Mouse (Mus musculus) urinary bladder, postnatal 4 days (tissue): ENCODE data around the gene Rnf19b.

Source experiments
- DNase-seq, 2 experiments: peaks; one replicate each; pipeline ENCODE4 v3.0.0; 2021 to 2022; ENCODE audit warnings: low spot score in 2 of 2

The Rnf19b gene

GRCm38 (mm10) chr4:129117720-129118510 lies 59.8 kb downstream of the Rnf19b start:
- DNase-seq, result no peak

- DNase-seq, result no peak
These were observed 61.6 kb downstream of the Rnf19b start for GRCm38 (mm10) chr4:129119708-129120107.

DNA sequence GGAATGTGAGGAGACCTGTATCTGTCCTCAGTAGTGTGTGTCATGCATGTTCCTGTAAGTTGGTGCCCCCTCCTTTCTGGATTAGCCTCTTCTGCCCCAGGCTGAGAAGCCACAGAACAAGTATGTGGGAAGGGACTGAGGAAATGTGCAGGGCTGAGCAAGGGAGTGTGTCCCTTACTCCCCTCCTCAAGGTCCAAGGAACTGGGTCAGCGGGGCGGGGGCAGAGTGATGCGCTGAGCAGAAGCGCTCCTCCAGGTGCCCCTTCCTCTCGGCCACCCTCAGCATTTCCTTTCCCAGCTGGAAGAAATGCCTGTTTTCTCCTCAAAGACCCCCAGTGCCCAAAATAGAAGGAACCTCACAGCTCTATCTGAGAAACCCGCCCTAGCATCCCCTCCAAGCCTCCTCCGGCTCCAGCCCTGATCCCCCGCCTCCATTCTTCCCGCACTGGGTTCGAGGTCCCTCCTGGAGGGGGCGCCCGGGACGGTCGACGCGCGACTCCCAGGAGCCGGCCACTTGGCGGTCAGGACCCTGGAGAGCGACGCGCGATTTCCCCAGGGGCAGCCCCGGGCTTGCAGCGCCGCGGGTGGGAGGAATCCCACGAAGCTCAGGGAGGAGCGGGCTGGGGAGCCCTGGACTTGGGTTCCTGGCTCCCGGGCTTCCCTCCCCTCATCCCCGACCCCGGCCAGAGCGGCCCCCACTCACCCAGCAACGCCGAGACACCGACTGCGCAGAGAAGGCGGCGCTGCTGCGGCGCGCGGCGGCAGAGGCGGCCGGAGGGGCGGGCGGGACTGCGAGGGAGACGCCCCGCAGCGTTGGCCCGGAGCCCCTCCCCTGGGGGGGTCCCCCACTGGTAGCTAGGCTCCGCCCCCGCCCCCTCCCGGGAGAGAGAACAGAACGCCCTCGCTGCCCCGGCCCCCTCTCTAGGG lies 62.7 kb downstream of the Rnf19b start:
- DNase-seq, result peak; percentile 62 to 82

DNA sequence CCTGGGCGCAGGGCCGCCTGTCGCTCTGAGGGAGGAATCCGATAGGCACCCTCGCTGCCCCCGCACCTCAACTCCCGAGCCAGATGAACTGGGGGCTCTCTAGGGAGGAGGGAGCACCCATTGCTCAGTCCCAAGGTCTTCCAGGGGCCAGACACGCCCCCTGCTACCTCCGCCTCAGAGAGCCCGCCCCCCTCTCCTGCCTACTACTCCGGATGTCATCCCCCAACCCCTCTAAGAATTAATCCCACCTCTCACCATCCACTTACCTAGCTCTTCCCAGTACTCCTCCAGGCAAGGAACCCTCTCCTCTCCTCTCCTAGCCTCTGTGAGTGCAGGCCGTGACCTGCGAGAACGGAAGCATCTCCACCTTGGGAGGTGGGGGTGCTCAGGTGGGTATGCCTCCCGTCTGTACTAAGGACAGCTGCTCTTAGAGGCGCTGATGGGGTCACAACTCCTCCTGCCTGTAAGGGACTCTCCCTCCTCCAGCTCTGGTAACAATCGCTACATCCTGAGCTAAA lies 63.6 kb downstream of the Rnf19b start, which contains the start of gene Hpca:
Hpca (minus strand) TSS at position 468 of the 518 bp plus-strand sequence.
- DNase-seq, result no peak

- no peak for DNase-seq
These were observed 64.0 kb downstream of the Rnf19b start for GRCm38 (mm10) chr4:129122107-129122506.

- no peak for DNase-seq
These were observed 64.6 kb downstream of the Rnf19b start for GRCm38 (mm10) chr4:129122719-129123118.

DNA sequence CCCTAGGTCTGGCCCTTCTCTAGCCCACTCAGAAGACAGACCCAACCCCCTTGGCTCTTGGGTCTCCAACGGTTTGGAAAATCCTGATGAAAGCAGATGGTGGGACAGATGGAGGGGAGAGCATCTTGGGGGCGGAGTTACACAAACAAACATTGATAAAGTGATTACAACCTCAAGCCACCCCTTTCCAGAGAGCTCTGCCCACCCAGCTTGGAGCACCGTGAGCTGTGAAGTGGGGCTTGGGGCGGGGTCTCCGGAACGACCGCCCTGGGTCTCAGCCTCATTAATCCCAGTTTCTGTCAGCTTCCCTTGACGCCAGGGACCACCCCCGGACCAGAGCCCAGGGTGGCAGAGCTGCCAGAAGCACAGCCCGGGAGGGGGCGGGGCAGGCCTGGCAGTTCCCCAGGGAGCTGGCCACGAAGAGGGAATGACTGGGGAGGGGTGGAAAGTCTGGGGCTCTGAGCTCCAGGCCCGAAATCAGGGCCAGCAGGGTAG lies 66.6 kb downstream of the Rnf19b start:
- DNase-seq, result no peak

- no peak for DNase-seq
These were observed 67.8 kb downstream of the Rnf19b start for GRCm38 (mm10) chr4:129125736-129126451.

- no peak for DNase-seq
These were observed 70.7 kb downstream of the Rnf19b start for GRCm38 (mm10) chr4:129128582-129129338.

GRCm38 (mm10) chr4:129129387-129129786 lies 71.3 kb downstream of the Rnf19b start:
- no peak for DNase-seq

DNA sequence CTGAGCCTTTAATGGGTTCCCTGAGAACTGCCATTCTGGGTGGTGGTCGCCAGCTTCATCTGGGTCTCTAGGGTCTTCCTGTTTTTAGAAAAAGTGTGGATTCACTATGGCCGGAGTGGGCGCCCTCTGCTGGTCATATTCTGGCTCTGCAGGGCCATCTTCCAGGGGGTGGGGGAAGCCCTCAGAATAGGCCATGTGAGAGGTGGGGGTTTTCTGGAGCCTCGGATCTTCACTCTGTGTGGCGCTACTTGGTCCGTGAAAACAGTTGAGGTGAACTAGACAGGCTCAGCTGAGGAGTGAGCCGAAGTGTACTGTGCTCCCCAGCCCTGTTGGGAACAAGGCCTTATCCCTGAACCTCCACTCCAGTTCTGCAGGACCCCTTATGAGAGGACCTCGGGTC lies 72.1 kb downstream of the Rnf19b start:
- DNase-seq, result no peak

DNA sequence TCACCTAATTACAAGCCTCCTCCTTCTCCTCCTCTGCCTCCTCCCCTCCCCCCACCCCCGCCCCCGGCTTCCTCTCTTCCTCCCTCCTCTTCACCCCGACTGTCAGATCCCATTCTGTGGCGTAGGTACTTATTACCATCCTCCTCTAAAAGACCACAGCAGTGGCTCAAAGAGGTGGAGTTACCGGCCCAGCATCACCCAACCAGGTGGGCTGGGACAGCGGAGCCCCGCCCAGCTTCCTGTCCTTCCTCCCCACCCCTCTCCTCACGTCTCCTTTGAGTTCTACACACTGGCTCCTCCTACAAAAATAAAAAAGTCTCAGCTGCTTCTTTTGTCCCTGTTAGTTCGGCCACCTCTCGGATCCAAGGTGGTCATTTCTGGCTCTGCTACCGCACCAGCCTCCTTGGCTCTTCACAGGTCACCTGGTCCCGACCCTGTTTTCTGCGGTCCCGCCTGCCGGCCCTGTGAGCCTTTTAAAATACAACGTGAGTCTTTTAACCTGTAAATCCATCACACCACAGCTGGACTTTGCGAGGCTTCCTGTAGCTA lies 72.8 kb downstream of the Rnf19b start:
- no peak for DNase-seq

DNA sequence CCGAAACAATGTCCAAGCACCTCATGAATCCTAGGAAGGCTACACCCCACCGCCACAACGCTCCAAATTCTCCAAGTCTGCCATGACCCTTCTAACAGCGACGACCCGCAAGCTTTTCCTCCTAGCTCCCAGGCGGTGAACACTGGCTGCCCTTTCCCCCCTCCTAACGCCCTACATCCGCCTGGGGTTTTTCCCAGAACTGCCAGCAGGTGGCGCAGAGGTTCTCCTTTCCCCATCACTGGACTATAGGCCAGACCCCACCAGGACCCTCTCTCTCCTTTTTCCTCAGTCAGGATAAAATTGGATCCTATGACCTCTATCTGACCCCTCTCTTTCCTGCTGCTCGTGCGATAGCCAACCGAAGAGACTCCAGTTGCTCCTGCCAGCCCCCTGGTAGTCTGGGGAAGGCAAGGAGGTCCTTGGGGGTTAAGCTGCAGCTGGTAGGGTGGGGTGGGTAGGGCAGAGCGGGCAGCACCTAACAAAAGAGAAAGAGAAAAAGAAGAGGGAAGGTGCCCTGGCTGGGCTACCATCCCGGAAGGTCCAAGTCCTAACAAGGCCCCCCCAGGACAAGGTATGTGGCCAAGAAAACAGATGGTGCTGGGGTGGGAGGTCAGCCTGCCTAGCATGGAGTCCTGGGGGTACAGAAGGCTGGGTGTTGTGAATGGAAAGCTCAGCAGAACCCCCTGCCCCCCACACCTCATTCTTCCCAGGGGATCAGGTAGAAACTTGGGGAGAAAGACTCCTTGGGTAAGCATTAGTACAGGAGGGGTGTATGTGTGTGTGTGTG lies 76.9 kb downstream of the Rnf19b start:
- DNase-seq, result peak in 1 of 2 experiments; percentile 84
